Mouse (Mus musculus): ENCODE results near the gene Gm10638.

DNA sequence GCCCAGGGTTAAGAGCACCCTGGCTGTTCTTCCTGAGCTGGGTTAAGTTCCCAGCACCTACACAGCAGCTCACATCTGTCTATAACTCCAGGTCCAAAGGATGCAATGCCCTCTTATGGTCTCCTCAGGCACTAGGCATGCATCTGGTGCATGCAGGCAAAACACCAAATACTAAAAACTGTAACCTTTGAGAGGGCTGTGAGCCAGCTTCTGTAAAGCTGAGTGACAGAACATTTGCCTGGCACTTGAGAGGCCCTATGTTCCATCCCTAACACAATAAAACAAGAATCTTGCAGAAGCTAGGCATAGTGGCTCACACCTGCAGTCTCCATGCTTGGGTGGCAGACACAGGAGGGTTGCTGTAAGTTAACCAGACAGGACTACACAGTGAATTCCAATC is 3.9 kb upstream of the Gm10638 start:
- no peak for TF ChIP-seq POLR2A (IDR thresholded peaks at IDR 0.05; ENCODE audit: extremely low read depth, insufficient read depth, low read length)
- no peak for TF ChIP-seq CTCF (IDR thresholded peaks at IDR 0.05; ENCODE audit: low read depth, low read length)

All from liver, adult 2 months (tissue).